Mouse (Mus musculus) midbrain, embryonic 16.5 days (tissue): Measurements from ENCODE around the gene Sema6d. TPM values are rescaled to one million over a fixed set of nuclear protein-coding genes. Genes with fewer than 3 reads are reported as not detected.

Experiments
- ATAC-seq: fragments of 200-750 bp; cut with Nextera tagmentation; 2 replicates; pipeline ENCODE4 v1.8.0; 2017; ENCODE audit warnings: moderate TSS enrichment
- H3K27ac ChIP-seq: fragments of 300-500 bp; sonication (generic); 2 replicates; pipeline ENCODE4 v1.5.1; 2014; ENCODE audit warnings: mild to moderate bottlenecking, low read length, mixed read lengths
- H3K27me3 ChIP-seq: fragments of 300-500 bp; sonication (generic); 2 replicates; pipeline ENCODE4 v1.6.1; 2014; ENCODE audit warnings: low read depth, low read length, mixed read lengths; ENCODE audit not compliant: control insufficient read depth, insufficient read depth
- H3K36me3 ChIP-seq: fragments of 300-500 bp; sonication (generic); 2 replicates; pipeline ENCODE4 v1.6.1; 2014; ENCODE audit warnings: mild to moderate bottlenecking, low read length, moderate library complexity, mixed read lengths; ENCODE audit not compliant: control insufficient read depth, insufficient read depth
- H3K4me1 ChIP-seq: fragments of 300-500 bp; sonication (generic); 2 replicates; pipeline ENCODE4 v1.6.1; 2014; ENCODE audit warnings: mild to moderate bottlenecking, low read length, mixed read lengths; ENCODE audit not compliant: control insufficient read depth, insufficient read depth
- H3K4me2 ChIP-seq: fragments of 300-500 bp; sonication (generic); 2 replicates; pipeline ENCODE4 v1.6.1; 2014; ENCODE audit warnings: mild to moderate bottlenecking, low read length, mixed read lengths
- H3K4me3 ChIP-seq: fragments of 300-500 bp; sonication (generic); 2 replicates; pipeline ENCODE4 v1.5.1; 2014; ENCODE audit warnings: low read depth, mild to moderate bottlenecking, low read length, moderate library complexity, mixed read lengths
- H3K9ac ChIP-seq: fragments of 300-500 bp; sonication (generic); 2 replicates; pipeline ENCODE4 v1.6.1; 2014; ENCODE audit warnings: low read depth, low read length, mixed read lengths
- H3K9me3 ChIP-seq: fragments of 300-500 bp; sonication (generic); replicated peaks from 2 replicates; pipeline ENCODE4 v1.6.1; 2014; ENCODE audit warnings: mild to moderate bottlenecking, low read length, mixed read lengths; ENCODE audit not compliant: control insufficient read depth, poor library complexity, severe bottlenecking
- WGBS: fragments of 180-500 bp; shearing (Covaris S2); extraction: QIAGEN DNeasy Blood & Tissue Kit; methylation state at CpG from one replicate; pipeline ENCODE4 v1.1.7; 2014; 5-methylcytosine and 5-hydroxymethylcytosine counted together
- polyA plus RNA-seq: library from polyadenylated mRNA; unstranded; fragments of >200 nt; fragmentation: Nextera tagmentation; extraction: Ambion mirVana; gene quantifications from 2 replicates; pipeline ENCODE4 v1.2.1, GENCODE M21; 2015

The Sema6d gene
- polyA plus RNA-seq, 1 experiment from 2014 or later: 31.8 TPM

DNA sequence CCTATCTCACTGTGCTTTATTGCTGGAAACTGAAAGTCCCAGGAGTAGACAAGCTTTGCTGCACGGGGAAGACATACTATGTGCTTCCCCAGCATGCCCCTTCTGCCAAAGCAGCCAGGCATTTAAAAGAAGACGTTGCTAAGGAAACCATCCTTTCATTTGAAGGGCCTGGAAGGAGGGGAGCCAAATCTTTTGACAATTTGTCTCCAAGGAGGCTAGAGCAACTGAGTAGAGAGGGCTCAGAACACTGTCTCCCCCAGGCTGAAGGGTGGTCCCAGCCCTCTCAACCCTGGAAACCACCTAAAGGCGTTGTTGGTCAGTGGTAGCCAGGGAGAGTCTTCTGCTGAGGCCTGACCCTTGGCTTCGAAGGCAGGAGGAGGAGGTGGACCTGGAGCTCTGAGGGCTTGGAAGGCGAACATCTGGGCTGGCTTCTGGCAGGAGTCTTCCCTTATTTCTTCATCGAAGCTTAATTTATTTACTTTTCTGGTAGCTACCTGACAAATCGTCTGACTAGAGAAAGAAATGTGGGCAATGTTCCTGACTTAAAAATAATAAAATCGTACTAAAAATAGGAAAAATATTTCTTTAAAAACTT, 545.6 kb downstream of the Sema6d start:
- no peaks in the 10 kb centered on the region for H3K27me3 ChIP-seq
- H3K9me3 ChIP-seq: no peaks in the 10 kb centered on the region
- no peak overlapping the region for H3K4me2 ChIP-seq
- WGBS: 38% methylated on average over 8 of the region's 8 CpGs
- ATAC-seq: peak; percentile 66
- peaks cover 11% of the 10 kb centered on the region for H3K4me1 ChIP-seq
- H3K36me3 ChIP-seq: no peaks in the 10 kb centered on the region
- H3K4me3 ChIP-seq: no peak overlapping the region
- no peak overlapping the region for H3K9ac ChIP-seq
- H3K27ac ChIP-seq: peak overlapping the region; percentile 10; the same call in 1 of the 2 replicates

DNA sequence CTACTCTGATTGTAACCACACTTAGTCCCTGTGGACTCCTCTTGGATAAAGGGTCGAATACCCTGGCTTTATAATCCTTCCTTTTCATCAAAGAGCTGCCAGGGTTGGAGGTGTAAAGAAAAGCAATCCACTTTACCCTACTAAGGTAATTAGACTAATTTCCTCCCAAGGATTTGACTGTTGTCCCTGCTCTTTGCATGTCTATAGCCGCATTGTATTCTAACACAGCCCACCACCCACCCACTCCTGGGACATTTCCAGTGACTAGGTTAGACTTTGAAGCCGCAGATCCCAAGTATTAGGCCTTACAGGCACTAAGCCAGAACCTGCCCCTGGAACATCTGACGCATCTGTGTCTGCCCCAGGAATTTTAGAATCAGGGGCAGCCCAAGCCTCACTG, 547.3 kb downstream of the Sema6d start:
- Histone ChIP-seq H3K9ac (no peak overlapping the region), H3K27ac (no peak overlapping the region), H3K4me1 (peaks cover 15% of the 10 kb centered on the region)

DNA sequence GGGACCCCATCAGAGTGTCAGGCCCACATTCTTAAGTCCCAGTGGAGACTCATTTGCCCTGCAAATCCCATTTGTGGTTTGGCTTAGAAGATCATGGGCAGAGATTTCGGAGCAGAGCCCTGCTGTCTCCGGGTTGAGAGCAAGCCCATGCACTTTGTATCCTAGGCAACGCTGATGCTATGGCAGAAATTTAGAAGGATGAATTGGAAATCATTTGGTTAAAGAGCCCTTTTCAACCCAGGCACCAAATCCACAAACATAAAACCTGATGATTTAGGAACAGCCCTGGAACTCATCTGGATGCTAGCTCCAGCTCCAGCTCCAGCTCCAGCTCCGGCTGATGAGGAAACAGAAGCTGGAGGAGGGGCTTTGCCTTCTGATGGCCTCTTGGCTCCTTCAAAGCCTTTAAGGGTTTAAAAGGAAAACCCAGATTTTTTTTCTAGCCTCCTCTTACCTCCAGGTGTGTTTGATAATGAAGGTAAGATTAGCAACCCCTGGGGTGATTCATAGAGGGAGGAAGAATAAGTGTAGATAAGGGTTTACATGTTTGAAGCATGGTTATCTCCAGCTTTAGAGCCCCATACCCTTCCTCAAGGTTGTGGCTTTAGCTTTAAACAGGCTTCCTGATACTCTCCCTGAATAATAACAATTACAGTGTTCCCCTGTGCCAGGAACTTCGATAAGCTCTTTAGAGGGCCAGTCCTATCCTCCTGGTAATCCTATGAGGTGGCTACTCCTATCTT, 549.6 kb downstream of the Sema6d start:
- WGBS: 38% methylated on average over 5 of the region's 5 CpGs
- Histone ChIP-seq H3K4me1 (peaks cover 15% of the 10 kb centered on the region), H3K36me3 (no peaks in the 10 kb centered on the region)

More for the DNA sequence above, 547.3 kb downstream of the Sema6d start:
- no peaks in the 10 kb centered on the region for H3K27me3 ChIP-seq
- no peaks in the 10 kb centered on the region for H3K36me3 ChIP-seq
- no peak for ATAC-seq
- H3K9me3 ChIP-seq: no peaks in the 10 kb centered on the region
- 32% methylated on average over 4 of the region's 4 CpGs for WGBS
- no peak overlapping the region for H3K4me3 ChIP-seq
- H3K4me2 ChIP-seq: no peak overlapping the region

DNA sequence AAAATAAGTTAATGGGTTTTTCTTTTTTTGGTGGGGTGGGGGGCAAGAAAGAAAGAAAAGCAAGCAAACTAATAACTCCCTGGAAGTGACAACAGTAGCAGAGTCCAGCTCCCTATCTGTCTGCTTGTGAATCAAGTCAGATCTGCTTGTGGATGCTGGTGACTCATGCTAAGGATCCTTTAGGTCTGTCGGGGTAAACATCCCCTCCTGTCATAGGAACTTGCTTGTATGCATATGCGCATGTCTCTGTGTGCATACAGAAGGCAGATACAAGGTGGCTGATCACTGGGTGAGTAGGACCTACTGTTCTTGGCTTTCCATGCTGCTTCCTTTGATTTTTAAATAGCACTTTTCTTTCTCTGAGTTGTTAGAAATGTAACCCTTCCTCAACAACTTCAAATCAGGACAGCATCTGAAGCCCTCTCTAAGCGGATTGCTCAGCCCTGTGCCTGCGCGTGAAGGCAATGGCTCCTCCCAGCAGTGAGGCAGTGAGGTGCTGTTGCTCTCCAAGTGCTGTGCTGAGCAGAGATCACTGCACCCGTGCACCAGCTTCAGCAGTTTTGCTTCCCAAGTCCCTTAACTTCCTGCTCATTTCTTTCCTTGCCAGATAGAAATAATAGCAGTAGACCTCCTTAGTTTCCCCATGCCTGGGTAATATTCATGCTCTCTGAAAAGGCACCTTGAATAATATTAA, 550.9 kb downstream of the Sema6d start:
- H3K27me3 ChIP-seq: no peaks in the 10 kb centered on the region
- no peaks in the 10 kb centered on the region for H3K9me3 ChIP-seq
- peaks cover 11% of the 10 kb centered on the region for H3K4me1 ChIP-seq
- WGBS: 38% methylated on average over 6 of the region's 6 CpGs
- no peak overlapping the region for H3K4me3 ChIP-seq
- ATAC-seq: no peak
- no peaks in the 10 kb centered on the region for H3K36me3 ChIP-seq
- no peak overlapping the region for H3K4me2 ChIP-seq
- H3K9ac ChIP-seq: no peak overlapping the region
- 0 out of 2 replicates have a peak overlapping the region, but pooled peaks have one; percentile 17 for H3K27ac ChIP-seq

More for the DNA sequence above, 549.6 kb downstream of the Sema6d start:
- Histone ChIP-seq H3K27me3 (no peaks in the 10 kb centered on the region), H3K27ac (no peak overlapping the region), H3K4me3 (no peak overlapping the region), H3K4me2 (no peak overlapping the region), H3K9me3 (no peaks in the 10 kb centered on the region), H3K9ac (no peak overlapping the region)
- ATAC-seq: no peak

DNA sequence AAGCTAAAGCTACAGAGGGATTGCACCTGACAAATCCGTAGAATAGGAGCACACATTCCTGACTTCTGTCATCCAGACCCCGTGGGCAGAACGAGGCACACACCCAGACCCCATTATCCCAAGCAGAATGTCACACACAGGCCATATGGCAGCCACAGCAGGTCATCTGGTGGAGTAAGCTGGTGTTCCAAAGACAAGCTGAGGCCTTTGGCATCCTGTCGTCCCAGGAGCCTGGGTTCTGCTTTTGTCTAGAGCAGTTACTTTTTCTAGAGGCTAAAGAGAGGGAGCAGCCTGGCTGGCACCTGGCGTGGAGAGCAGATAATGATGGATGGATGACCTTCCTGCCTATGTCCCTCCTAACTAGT, 551.4 kb downstream of the Sema6d start:
- Histone ChIP-seq H3K9me3 (no peaks in the 10 kb centered on the region), H3K9ac (no peak overlapping the region), H3K36me3 (no peaks in the 10 kb centered on the region), H3K27me3 (no peaks in the 10 kb centered on the region), H3K4me1 (peaks cover 11% of the 10 kb centered on the region), H3K4me2 (no peak overlapping the region), H3K4me3 (no peak overlapping the region), H3K27ac (no peak overlapping the region)
- WGBS: 25% methylated on average over 5 of the region's 5 CpGs
- ATAC-seq: no peak

DNA sequence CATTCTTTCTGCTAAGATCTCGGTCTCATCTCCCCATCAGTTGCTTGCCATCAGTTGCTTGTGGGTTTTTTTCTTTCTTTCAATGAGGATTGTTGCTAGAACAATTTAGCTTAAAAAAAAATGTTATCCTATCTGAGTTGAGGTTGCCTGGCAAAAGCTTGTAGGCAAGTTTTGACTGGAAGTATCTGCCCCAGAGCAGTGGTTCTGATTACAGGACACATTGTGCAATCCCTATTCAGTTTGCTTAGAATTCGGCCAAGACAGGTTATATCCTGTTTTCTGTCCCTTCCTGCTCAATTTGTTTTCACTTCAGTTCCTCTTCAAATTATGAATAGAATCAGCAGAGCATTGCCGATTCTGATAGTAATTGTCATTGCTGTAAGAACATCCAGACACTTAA, 552.4 kb downstream of the Sema6d start:
- Histone ChIP-seq H3K9ac (no peak overlapping the region), H3K36me3 (no peaks in the 10 kb centered on the region), H3K4me2 (no peak overlapping the region), H3K27ac (no peak overlapping the region), H3K4me3 (no peak overlapping the region), H3K9me3 (no peaks in the 10 kb centered on the region), H3K4me1 (peaks cover 11% of the 10 kb centered on the region), H3K27me3 (no peaks in the 10 kb centered on the region)
- ATAC-seq: no peak
- WGBS: 69% methylated on average over 3 of the region's 3 CpGs

DNA sequence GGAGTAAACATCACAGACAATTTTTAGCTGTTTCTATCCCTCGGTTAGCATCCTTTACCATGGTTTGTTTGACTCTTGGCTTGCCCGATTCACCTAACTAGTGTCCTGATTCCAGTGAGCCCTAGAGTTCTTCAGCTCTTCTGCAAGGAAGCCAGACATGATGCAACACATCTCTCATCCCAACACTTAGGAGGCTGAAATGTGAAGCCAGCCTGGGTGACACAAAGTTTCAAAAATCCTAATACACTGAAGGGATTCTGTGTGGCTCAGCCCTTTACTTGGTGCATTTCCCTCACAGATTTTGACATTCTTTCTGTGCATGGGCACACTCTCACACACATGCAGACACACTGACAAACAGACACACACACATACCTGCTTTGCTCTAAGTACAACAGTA, 560.8 kb downstream of the Sema6d start:
- ATAC-seq: no peak
- WGBS: 88% methylated on average over 2 of the region's 2 CpGs

DNA sequence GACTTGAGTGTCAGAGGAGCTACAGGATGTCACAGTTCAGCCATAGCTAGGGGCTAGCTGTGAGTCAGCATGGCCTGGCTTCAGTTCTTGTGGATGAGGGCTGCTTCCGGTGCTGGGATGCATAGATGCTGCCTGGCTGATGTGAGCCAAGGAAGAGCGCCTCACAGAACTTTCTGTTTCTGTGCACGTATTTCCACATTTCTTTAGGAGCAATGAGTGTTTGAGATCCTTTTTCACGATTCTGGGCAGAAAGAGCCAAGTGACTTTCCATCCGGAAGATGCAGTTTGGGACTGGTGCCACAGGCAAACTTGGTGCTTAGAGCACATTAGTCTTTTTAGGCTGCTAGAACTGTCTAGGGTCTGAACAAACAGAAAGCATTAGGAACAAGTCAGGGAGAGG, 561.4 kb downstream of the Sema6d start:
- Histone ChIP-seq H3K36me3 (no peaks in the 10 kb centered on the region), H3K27ac (no peak overlapping the region), H3K4me2 (no peak overlapping the region), H3K4me3 (no peak overlapping the region), H3K4me1 (no peaks in the 10 kb centered on the region), H3K9ac (no peak overlapping the region), H3K27me3 (no peaks in the 10 kb centered on the region), H3K9me3 (no peaks in the 10 kb centered on the region)
- no peak for ATAC-seq
- 81% methylated on average over 5 of the region's 5 CpGs for WGBS

More for the DNA sequence above, 560.8 kb downstream of the Sema6d start:
- no peak overlapping the region for H3K4me2 ChIP-seq
- no peak overlapping the region for H3K27ac ChIP-seq
- no peaks in the 10 kb centered on the region for H3K27me3 ChIP-seq
- no peaks in the 10 kb centered on the region for H3K4me1 ChIP-seq
- H3K36me3 ChIP-seq: no peaks in the 10 kb centered on the region
- no peaks in the 10 kb centered on the region for H3K9me3 ChIP-seq
- H3K4me3 ChIP-seq: no peak overlapping the region
- H3K9ac ChIP-seq: no peak overlapping the region

DNA sequence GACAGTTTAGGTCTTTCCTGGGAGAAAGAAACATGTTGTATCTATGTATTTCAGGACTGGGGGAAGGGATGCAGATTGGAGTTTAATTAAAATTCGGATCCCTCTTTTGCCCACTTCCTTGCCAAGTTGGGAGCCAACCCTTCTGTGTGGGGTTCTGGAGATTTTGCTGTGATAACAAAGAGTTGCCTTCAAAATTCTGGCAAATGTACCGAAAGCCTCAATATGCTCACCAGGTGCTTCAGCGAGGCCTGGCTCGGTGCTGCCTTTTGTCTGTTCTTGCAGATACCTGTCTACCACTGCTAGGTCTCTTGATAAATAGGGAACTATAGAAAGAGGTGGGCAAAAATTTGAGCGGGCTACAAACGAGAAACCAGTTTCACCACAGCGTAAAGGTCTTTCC, 563.4 kb downstream of the Sema6d start:
- Histone ChIP-seq H3K27ac (no peak overlapping the region), H3K4me1 (no peaks in the 10 kb centered on the region), H3K4me3 (no peak overlapping the region), H3K9ac (no peak overlapping the region), H3K36me3 (no peaks in the 10 kb centered on the region), H3K9me3 (no peaks in the 10 kb centered on the region), H3K27me3 (no peaks in the 10 kb centered on the region), H3K4me2 (no peak overlapping the region)
- no peak for ATAC-seq
- WGBS: 91% methylated on average over 7 of the region's 7 CpGs
